Mouse (Mus musculus) lung, embryonic 14.5 days (tissue): ENCODE measurements around the gene Dyrk1a. TPM values are rescaled to one million over a fixed set of nuclear protein-coding genes. Genes with fewer than 3 reads are reported as not detected.

ENCODE experiments used
- ATAC-seq: fragments of 200-750 bp; cut with Nextera tagmentation; 2 replicates; pipeline ENCODE4 v1.8.0; 2017; ENCODE audit warnings: mild to moderate bottlenecking, moderate TSS enrichment, moderate library complexity; ENCODE audit not compliant: insufficient read depth
- DNase-seq: peaks from one replicate; pipeline ENCODE4 v3.0.0-alpha.2; 2015
- H3K27ac ChIP-seq: fragments of 300-500 bp; sonication (generic); 2 replicates; pipeline ENCODE4 v1.5.1; 2014; ENCODE audit warnings: low read depth, mild to moderate bottlenecking, moderate library complexity
- H3K27me3 ChIP-seq: fragments of 300-500 bp; sonication (generic); 2 replicates; pipeline ENCODE4 v1.6.1; 2014; ENCODE audit warnings: low read length, control low read depth; ENCODE audit not compliant: insufficient read depth
- H3K36me3 ChIP-seq: fragments of 300-500 bp; sonication (generic); 2 replicates; pipeline ENCODE4 v1.6.1; 2014; ENCODE audit warnings: control low read depth; ENCODE audit not compliant: insufficient read depth
- H3K4me1 ChIP-seq: fragments of 300-500 bp; sonication (generic); 2 replicates; pipeline ENCODE4 v1.6.1; 2014; ENCODE audit warnings: antibody characterized with exemption, control low read depth; ENCODE audit not compliant: insufficient read depth
- H3K4me2 ChIP-seq: fragments of 300-500 bp; sonication (generic); 2 replicates; pipeline ENCODE4 v1.6.1; 2014; ENCODE audit warnings: mild to moderate bottlenecking
- H3K4me3 ChIP-seq: fragments of 300-500 bp; sonication (generic); 2 replicates; pipeline ENCODE4 v1.5.1; 2014; ENCODE audit warnings: low read depth, low read length
- H3K9ac ChIP-seq: fragments of 300-500 bp; sonication (generic); 2 replicates; pipeline ENCODE4 v1.6.1; 2014
- H3K9me3 ChIP-seq: fragments of 300-500 bp; sonication (generic); 2 replicates; pipeline ENCODE4 v1.6.1; 2016; ENCODE audit warnings: low read depth, low read length, control low read depth
- CTCF ChIP-seq: IDR thresholded peaks from 2 replicates; pipeline ENCODE4 v1.5.1; 2016; ENCODE audit warnings: antibody characterized with exemption, low read depth
- WGBS: fragments of 180-500 bp; shearing (Covaris S2); extraction: QIAGEN DNeasy Blood & Tissue Kit; methylation state at CpG from one replicate; pipeline ENCODE4 v1.1.7; 2014; 5-methylcytosine and 5-hydroxymethylcytosine counted together
- polyA plus RNA-seq: library from polyadenylated mRNA; unstranded; fragments of >200 nt; fragmentation: Nextera tagmentation; extraction: Ambion mirVana; gene quantifications from 2 replicates; pipeline ENCODE4 v1.2.1, GENCODE M21; 2014

Gene Dyrk1a
- polyA plus RNA-seq, 1 experiment from 2014 or later, result 11.8 TPM

- H3K4me3 ChIP-seq, result no peak overlapping the region
- ATAC-seq (no peak), DNase-seq (no peak)
- no peak overlapping the region for H3K27ac ChIP-seq
- no peaks in the 10 kb centered on the region for H3K27me3 ChIP-seq
- no peak overlapping the region for H3K9ac ChIP-seq
- no peak overlapping the region for H3K4me2 ChIP-seq
- 72% methylated on average over 12 of the region's 12 CpGs for WGBS
- no peaks in the 10 kb centered on the region for H3K36me3 ChIP-seq
- no peaks in the 10 kb centered on the region for H3K9me3 ChIP-seq
- TF ChIP-seq CTCF, result no peak
- H3K4me1 ChIP-seq, result peaks cover 4% of the 10 kb centered on the region; the same call in 1 of the 2 replicates
Observed at GRCm38 (mm10) chr16:94722936-94723335, 153.1 kb downstream of the Dyrk1a start.

- DNase-seq (peak; percentile 86), ATAC-seq (peak; percentile 96)
- Histone ChIP-seq H3K27ac (peak overlapping the region; percentile 52; the same call in 1 of the 2 replicates), H3K9ac (peak overlapping the region; percentile 42), H3K9me3 (0 out of 2 replicates have a peak, but pooled peaks cover 4% of the 10 kb centered on the region), H3K4me2 (peak overlapping the region; percentile 75), H3K4me1 (peaks cover 4% of the 10 kb centered on the region; the same call in 1 of the 2 replicates), H3K27me3 (no peaks in the 10 kb centered on the region), H3K36me3 (no peaks in the 10 kb centered on the region), H3K4me3 (peak overlapping the region; percentile 41)
- TF ChIP-seq CTCF, result peak; percentile 9; the same call in 1 of the 2 replicates
- WGBS, result under 1% methylated on average over 23 of the region's 23 CpGs
Observed at GRCm38 (mm10) chr16:94724061-94724596, 154.3 kb downstream of the Dyrk1a start.

GRCm38 (mm10) chr16:94724747-94725211, 155.0 kb downstream of the Dyrk1a start:
- no peak for TF ChIP-seq CTCF
- Histone ChIP-seq H3K4me3 (peak overlapping the region; percentile 41), H3K36me3 (no peaks in the 10 kb centered on the region), H3K9ac (peak overlapping the region; percentile 42), H3K9me3 (0 out of 2 replicates have a peak, but pooled peaks cover 4% of the 10 kb centered on the region), H3K27ac (peak overlapping the region; percentile 52; the same call in 1 of the 2 replicates), H3K4me2 (peak overlapping the region; percentile 75), H3K4me1 (peaks cover 4% of the 10 kb centered on the region; the same call in 1 of the 2 replicates), H3K27me3 (no peaks in the 10 kb centered on the region)
- peak; percentile 29; the same call in 1 of the 2 replicates for ATAC-seq
- 6% methylated on average over 18 of the region's 18 CpGs for whole genome bisulfite sequencing
- DNase-seq, result peak; percentile 43

- no peaks in the 10 kb centered on the region for H3K27me3 ChIP-seq
- 89% methylated on average over 6 of the region's 6 CpGs for WGBS
- TF ChIP-seq CTCF, result peak; percentile 37
- ATAC-seq (no peak), DNase-seq (no peak)
- no peak overlapping the region for H3K4me3 ChIP-seq
- H3K9me3 ChIP-seq, result 0 out of 2 replicates have a peak, but pooled peaks cover 4% of the 10 kb centered on the region
- H3K9ac ChIP-seq, result no peak overlapping the region
- H3K27ac ChIP-seq, result no peak overlapping the region
- peaks cover 4% of the 10 kb centered on the region; the same call in 1 of the 2 replicates for H3K4me1 ChIP-seq
- H3K4me2 ChIP-seq, result no peak overlapping the region
- H3K36me3 ChIP-seq, result no peaks in the 10 kb centered on the region
Observed at GRCm38 (mm10) chr16:94729236-94729635, 159.4 kb downstream of the Dyrk1a start.

GRCm38 (mm10) chr16:94731027-94731426, 161.2 kb downstream of the Dyrk1a start:
- ATAC-seq, result no peak
- WGBS, result 41% methylated on average over 12 of the region's 12 CpGs
- H3K27ac ChIP-seq, result no peak overlapping the region

DNA sequence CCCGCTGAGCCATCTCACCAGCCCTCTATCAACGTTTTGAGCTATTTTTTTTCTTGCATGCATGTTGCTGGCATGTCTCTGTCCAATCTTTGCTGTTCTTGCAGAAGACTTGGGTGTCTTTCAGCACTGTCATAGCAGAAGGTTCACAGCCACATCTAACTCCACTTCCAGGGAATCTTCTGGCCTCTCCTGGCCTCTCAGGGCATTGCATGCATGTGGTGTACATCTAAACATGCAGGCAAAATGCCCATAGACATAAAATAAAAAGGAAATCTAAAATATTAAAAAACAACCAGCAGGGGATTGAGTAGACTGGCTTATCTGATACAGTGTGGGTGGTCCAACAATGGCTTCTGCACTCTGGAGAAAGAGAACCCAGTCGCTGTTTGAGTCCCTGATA, 165.7 kb downstream of the Dyrk1a start:
- no peaks in the 10 kb centered on the region for H3K9me3 ChIP-seq
- peak; percentile 27; the same call in 1 of the 2 replicates for TF ChIP-seq CTCF
- H3K27me3 ChIP-seq, result no peaks in the 10 kb centered on the region
- no peak overlapping the region for H3K4me3 ChIP-seq
- H3K4me1 ChIP-seq, result no peaks in the 10 kb centered on the region
- DNase-seq (no peak), ATAC-seq (no peak)
- H3K9ac ChIP-seq, result no peak overlapping the region
- WGBS, result 59% methylated on average over 3 of the region's 3 CpGs
- H3K27ac ChIP-seq, result no peak overlapping the region
- H3K36me3 ChIP-seq, result no peaks in the 10 kb centered on the region
- H3K4me2 ChIP-seq, result no peak overlapping the region

More at GRCm38 (mm10) chr16:94731027-94731426, 161.2 kb downstream of the Dyrk1a start:
- no peaks in the 10 kb centered on the region for H3K36me3 ChIP-seq
- no peaks in the 10 kb centered on the region for H3K27me3 ChIP-seq
- H3K4me1 ChIP-seq, result no peaks in the 10 kb centered on the region
- H3K4me2 ChIP-seq, result no peak overlapping the region
- H3K4me3 ChIP-seq, result no peak overlapping the region
- H3K9me3 ChIP-seq, result 0 out of 2 replicates have a peak, but pooled peaks cover 4% of the 10 kb centered on the region
- no peak overlapping the region for H3K9ac ChIP-seq
- TF ChIP-seq CTCF, result no peak
- DNase-seq, result no peak
